Mouse (Mus musculus): ENCODE measurements around the gene Hist1h2bp.
"Not testable (repeated sequence)": the region's sequence is repeated elsewhere in the genome, so short reads cannot be mapped to it uniquely, and the experiment has no call there.

DNA sequence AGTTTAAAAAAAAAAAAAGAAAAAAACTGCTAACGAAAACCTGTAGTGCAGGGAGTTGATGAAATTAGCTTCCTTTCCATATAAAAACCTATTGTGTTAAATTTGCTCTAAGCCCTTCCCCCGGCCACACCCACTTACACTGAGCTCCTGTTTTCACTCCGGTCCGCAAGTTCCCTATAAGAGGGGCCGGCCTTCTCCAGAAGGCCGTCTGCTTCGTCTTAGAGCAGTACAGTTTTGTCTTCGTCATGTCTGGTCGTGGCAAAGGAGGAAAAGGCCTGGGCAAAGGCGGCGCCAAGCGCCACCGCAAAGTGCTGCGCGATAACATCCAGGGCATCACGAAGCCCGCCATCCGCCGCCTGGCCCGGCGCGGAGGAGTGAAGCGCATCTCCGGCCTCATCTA lies 24.3 kb downstream of the Hist1h2bp start, which contains the start of gene Hist1h4m:
- not testable (repeated sequence) for TF ChIP-seq CTCF, EP300 (IDR thresholded peaks at IDR 0.05; ENCODE audit: low read depth)
